Mouse (Mus musculus) ES-E14 (cell line): Measurements from ENCODE around the gene Add3. TPM values are rescaled to one million over a fixed set of nuclear protein-coding genes. Genes with fewer than 3 reads are reported as not detected.

Source experiments
- DNase-seq: peaks from one replicate; pipeline ENCODE4 v3.0.0-alpha.2; 2013; ENCODE audit warnings: low read depth, low spot score
- H3K27ac ChIP-seq: 2 replicates; pipeline ENCODE4 v1.5.1; 2012; ENCODE audit warnings: low read depth, mild to moderate bottlenecking, low read length, moderate library complexity, mixed read lengths; ENCODE audit not compliant: poor library complexity, insufficient read depth, severe bottlenecking
- H3K36me3 ChIP-seq: 2 replicates; pipeline ENCODE4 v1.6.1; 2012; ENCODE audit warnings: mild to moderate bottlenecking, low read length, moderate library complexity, mixed read lengths; ENCODE audit not compliant: control insufficient read depth, poor library complexity, insufficient read depth, severe bottlenecking
- H3K4me1 ChIP-seq, 2 experiments: fragments of 150-350 bp in 1 of 2; sonication (generic) in 1 of 2; 2 replicates each; pipeline ENCODE4 v1.6.1; 2012; ENCODE audit warnings: low read length in 2 of 2, mild to moderate bottlenecking in 1 of 2, mixed read lengths in 1 of 2; ENCODE audit not compliant: control insufficient read depth in 2 of 2, insufficient read depth in 2 of 2, poor library complexity in 1 of 2
- H3K4me3 ChIP-seq, 2 experiments: fragments of 150-350 bp in 1 of 2; sonication (generic) in 1 of 2; 2 replicates each; pipeline ENCODE4 v1.5.1; 2012; ENCODE audit warnings: low read length in 2 of 2, low read depth in 1 of 2, mild to moderate bottlenecking in 1 of 2, mixed read lengths in 1 of 2; ENCODE audit not compliant: insufficient read depth in 1 of 2, poor library complexity in 1 of 2, severe bottlenecking in 1 of 2
- H3K9ac ChIP-seq: 2 replicates; pipeline ENCODE4 v1.6.1; 2012; ENCODE audit warnings: low read depth, mild to moderate bottlenecking, low read length, mixed read lengths; ENCODE audit not compliant: poor library complexity, insufficient read depth, severe bottlenecking
- H3K9me3 ChIP-seq: fragments of 150-350 bp; sonication (generic); 2 replicates; pipeline ENCODE4 v1.6.1; 2012; ENCODE audit warnings: low read depth, mild to moderate bottlenecking, low read length; ENCODE audit not compliant: control insufficient read depth, insufficient read depth
- CHD2 ChIP-seq: IDR thresholded peaks from 2 replicates; pipeline ENCODE4 v1.6.1; 2014; ENCODE audit warnings: mild to moderate bottlenecking, low read depth, low read length, inconsistent platforms
- HCFC1 ChIP-seq: IDR thresholded peaks from 2 replicates; pipeline ENCODE4 v1.6.1; 2012; ENCODE audit warnings: low read length, inconsistent platforms, borderline replicate concordance; ENCODE audit not compliant: insufficient read depth
- MAFK ChIP-seq: IDR thresholded peaks from 2 replicates; pipeline ENCODE4 v1.6.1; 2014; ENCODE audit warnings: mild to moderate bottlenecking, low read depth, low read length, inconsistent platforms; ENCODE audit not compliant: insufficient read depth
- ZC3H11A ChIP-seq: IDR thresholded peaks from 2 replicates; pipeline ENCODE4 v1.6.1; 2012; ENCODE audit warnings: low read depth, mild to moderate bottlenecking, inconsistent platforms, low read length, borderline replicate concordance
- ZNF384 ChIP-seq: IDR thresholded peaks from 2 replicates; pipeline ENCODE4 v1.6.1; 2012; ENCODE audit warnings: low read depth, low read length, inconsistent platforms
- in situ Hi-C, 2 experiments: fragments of 600-800 bp; cut with MboI; formaldehyde crosslinking; loops; one replicate each; pipeline ENCODE4 v1.15.1; 2025; ENCODE audit warnings: low sequenced_read_pairs in 2 of 2, inconsistent platforms in 1 of 2; ENCODE audit not compliant: unreplicated experiment in 2 of 2
- total RNA-seq: library from RNA; depleted of rRNA; stranded (reverse); fragments of 300-350 nt; gene quantifications from 2 replicates; pipeline ENCODE4 v1.2.3, GENCODE M21; 2012

The Add3 gene
- total RNA-seq, 1 experiment = 8.5 TPM

DNA sequence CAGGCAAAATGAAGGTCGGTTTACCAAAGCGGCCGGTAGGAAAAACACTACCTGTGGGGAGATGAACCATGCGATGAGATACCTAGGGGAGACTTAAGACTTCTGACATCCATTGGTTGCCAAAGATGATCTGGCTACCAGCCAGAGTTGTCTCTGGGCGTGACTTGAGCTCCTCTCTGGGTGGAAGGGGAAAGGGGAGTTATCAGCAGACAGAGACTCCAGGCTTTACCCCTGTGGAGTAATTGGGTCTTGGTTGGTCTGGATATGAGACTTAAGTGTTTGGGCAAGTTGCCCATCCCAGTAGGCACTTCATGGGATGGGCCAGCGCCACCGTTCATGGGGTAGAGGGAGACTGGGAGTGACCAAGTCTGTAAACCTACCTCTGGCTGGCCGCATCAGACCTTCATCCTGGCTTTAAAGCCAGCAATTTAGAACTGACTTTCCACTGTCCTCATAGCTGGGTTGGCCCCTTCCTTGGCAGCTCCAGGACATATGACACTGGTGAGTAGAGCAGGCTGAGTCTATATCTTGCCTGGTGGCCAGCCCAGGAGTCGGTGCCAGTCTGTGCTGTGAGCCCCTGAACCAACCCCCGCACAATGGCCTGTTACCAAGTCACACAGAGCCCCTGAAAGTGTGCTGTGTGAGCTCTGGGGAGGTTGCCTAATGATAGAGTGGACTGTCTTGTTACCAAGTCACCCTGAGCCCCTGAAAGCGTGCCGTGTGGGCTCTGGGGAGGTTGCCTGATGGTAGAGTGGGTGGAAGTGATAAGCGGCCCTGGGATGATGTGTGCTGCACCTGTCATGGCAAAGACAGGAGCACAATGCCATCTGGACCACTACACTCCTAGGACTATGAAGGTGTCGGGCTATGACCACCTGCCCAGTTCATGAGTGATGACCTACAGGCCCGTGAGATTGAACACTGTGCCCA, 117.7 kb downstream of the Add3 start:
- TF ChIP-seq CHD2 = no peak
- no peak for TF ChIP-seq ZC3H11A
- TF ChIP-seq ZNF384 = no peak
- no peak for TF ChIP-seq HCFC1
- TF ChIP-seq MAFK = no peak
- H3K9ac ChIP-seq = no peak overlapping the region
- in situ Hi-C loops = no loop called here
- no peaks in the 10 kb centered on the region for H3K9me3 ChIP-seq
- no peak overlapping the region for H3K4me3 ChIP-seq
- H3K4me1 ChIP-seq = no peaks in the 10 kb centered on the region; a peak in 2 of 4 replicates
- H3K36me3 ChIP-seq = no peaks in the 10 kb centered on the region
- no peak overlapping the region for H3K27ac ChIP-seq
- DNase-seq = no peak

- Histone ChIP-seq H3K9ac (no peak overlapping the region), H3K27ac (no peak overlapping the region), H3K36me3 (no peaks in the 10 kb centered on the region), H3K9me3 (no peaks in the 10 kb centered on the region), H3K4me3 (no peak overlapping the region), H3K4me1 (no peaks in the 10 kb centered on the region; a peak in 2 of 4 replicates)
- in situ Hi-C loops = no loop called here
- DNase-seq = no peak
- no peak for TF ChIP-seq ZNF384
- TF ChIP-seq HCFC1 = no peak
- no peak for TF ChIP-seq ZC3H11A
- no peak for TF ChIP-seq CHD2
- no peak for TF ChIP-seq MAFK
These were observed 118.7 kb downstream of the Add3 start for GRCm38 (mm10) chr19:53258740-53259506.

DNA sequence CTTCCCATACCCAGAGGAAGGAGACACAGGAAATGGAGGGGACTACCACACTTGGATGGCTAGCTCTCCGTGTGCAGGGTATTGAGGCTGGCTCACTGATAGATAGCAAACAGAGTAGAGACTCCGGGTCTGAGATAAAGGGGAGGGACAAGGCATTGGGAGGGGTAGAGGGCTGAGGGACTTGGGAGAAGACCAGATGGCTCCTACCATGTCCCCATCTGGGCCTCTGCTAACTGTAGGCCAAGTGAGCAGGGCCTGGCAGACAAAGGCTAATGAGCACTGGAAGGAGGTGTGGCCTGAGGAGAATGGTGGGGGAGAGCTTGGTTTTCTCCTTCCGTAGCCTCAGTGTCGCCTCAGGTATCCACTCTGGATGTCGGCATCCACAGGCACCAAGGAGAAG, 119.3 kb downstream of the Add3 start:
- Histone ChIP-seq H3K9ac (no peak overlapping the region), H3K27ac (no peak overlapping the region), H3K9me3 (no peaks in the 10 kb centered on the region), H3K4me3 (no peak overlapping the region), H3K4me1 (no peaks in the 10 kb centered on the region; a peak in 2 of 4 replicates), H3K36me3 (no peaks in the 10 kb centered on the region)
- DNase-seq = no peak
- in situ Hi-C loops = no loop called here
- TF ChIP-seq ZNF384 = no peak
- no peak for TF ChIP-seq HCFC1
- TF ChIP-seq ZC3H11A = no peak
- TF ChIP-seq CHD2 = no peak
- TF ChIP-seq MAFK = no peak

GRCm38 (mm10) chr19:53260261-53260660, 120.0 kb downstream of the Add3 start:
- no peak for DNase-seq
- Histone ChIP-seq H3K4me3 (no peak overlapping the region), H3K9me3 (no peaks in the 10 kb centered on the region), H3K36me3 (no peaks in the 10 kb centered on the region), H3K9ac (no peak overlapping the region), H3K27ac (no peak overlapping the region), H3K4me1 (no peaks in the 10 kb centered on the region; a peak in 2 of 4 replicates)
- in situ Hi-C loops = no loop called here
- TF ChIP-seq ZC3H11A (no peak), ZNF384 (no peak), MAFK (no peak), HCFC1 (no peak), CHD2 (no peak)
